Mouse (Mus musculus) CD4-positive naive resting alpha-beta T cell, adult 76 days (primary cell): ENCODE results near the gene Gabrd. TPM values are rescaled to one million over a fixed set of nuclear protein-coding genes. Genes with fewer than 3 reads are reported as not detected.

Experiments used
- total RNA-seq: library from RNA; stranded (reverse); gene quantifications from one replicate; pipeline ENCODE4 v1.2.4, GENCODE M21; 2023

Gabrd gene
- not detected for total RNA-seq

GRCm38 (mm10) chr4:155397511-155398221 lies at the start of gene Gabrd:
TSS of gene Gabrd (minus strand) at chr4:155398112.

GRCm38 (mm10) chr4:155409058-155409776 lies 11.3 kb upstream of the Gabrd start, which contains the start of gene Cfap74:
TSS of gene Cfap74 (plus strand) at chr4:155409190.

GRCm38 (mm10) chr4:155361303-155361791 lies 36.6 kb downstream of the Gabrd start, which contains the start of gene Prkcz:
TSS of gene Prkcz (minus strand) at chr4:155361361.

Other genes starting within 250 kb of the Gabrd start
- 167 TPM for gene Ski, start 175.5 kb downstream of the Gabrd start, total RNA-seq
- 40.8 TPM for gene Faap20, start 148.3 kb downstream of the Gabrd start, total RNA-seq
- 18.4 TPM for gene Prkcz, start 36.8 kb downstream of the Gabrd start, total RNA-seq
- 0.70 TPM for gene Cfap74, start 11.1 kb upstream of the Gabrd start, total RNA-seq
- gene Tmem52, start 71.0 kb upstream of the Gabrd start, total RNA-seq = not detected
- 275 TPM for gene Gnb1, start 93.2 kb upstream of the Gabrd start, total RNA-seq
- gene Nadk, start 164.3 kb upstream of the Gabrd start, total RNA-seq = 46.9 TPM
- gene Slc35e2, start 203.3 kb upstream of the Gabrd start, total RNA-seq = 34.9 TPM
- 204 TPM for gene Cdk11b, start 226.7 kb upstream of the Gabrd start, total RNA-seq
- not detected for gene Gm10563, start 247.3 kb upstream of the Gabrd start, total RNA-seq